Mouse (Mus musculus) stomach, postnatal 0 days (tissue): Measurements from ENCODE around the gene Foxn3.

Experiments used
- CTCF ChIP-seq: IDR thresholded peaks from 2 replicates; pipeline ENCODE4 v1.5.1; 2016; ENCODE audit warnings: antibody characterized with exemption, low read depth, mild to moderate bottlenecking, moderate library complexity
- EP300 ChIP-seq: optimal IDR thresholded peaks from 2 replicates; pipeline ENCODE3; 2016; ENCODE audit warnings: antibody characterized with exemption

- TF ChIP-seq EP300 (no peak), CTCF (no peak)
Measured at GRCm38 (mm10) chr12:99462846-99463245, 100.5 kb downstream of the Foxn3 start.
